Mouse (Mus musculus) left cerebral cortex, postnatal 14 days (tissue): ENCODE results near the gene Lzts2. TPM values are rescaled to one million over a fixed set of nuclear protein-coding genes. Genes with fewer than 3 reads are reported as not detected.

Experiments
- DNase-seq, 2 experiments: peaks; one replicate each; pipeline ENCODE4 v3.0.0; 2021 to 2022; ENCODE audit warnings: low spot score in 2 of 2, mixed read lengths in 1 of 2
- intact Hi-C: fragments of 180-260 bp; cut with DNase I; formaldehyde crosslinking; loops from one replicate; pipeline ENCODE4 v1.15.1; 2025
- total RNA-seq, 2 experiments: library from RNA; stranded (reverse); gene quantifications; 2 replicates each; pipeline ENCODE4 v1.2.3; 2021

The Lzts2 gene
- total RNA-seq, 2 experiments from 2014 or later, result 28.9 to 31.6 TPM

GRCm38 (mm10) chr19:45045651-45046050 lies 31.4 kb downstream of the Lzts2 start, which contains the start of gene Pdzd7:
TSS of gene Pdzd7 (minus strand) at chr19:45045717.
- intact Hi-C loops, result no loop called here
- DNase-seq, result no peak

- intact Hi-C loops, result loop anchor here (1.0 kb wide), 1 partner anchor 29 kb away; no protein-coding TSS in a partner anchor
- peak; percentile 87 to 93 for DNase-seq
Observed at GRCm38 (mm10) chr19:45046523-45047321, 32.5 kb downstream of the Lzts2 start.

GRCm38 (mm10) chr19:45047417-45047934 lies 33.3 kb downstream of the Lzts2 start, which contains the start of gene Sfxn3:
TSS of gene Sfxn3 (plus strand) at chr19:45047503.
- peak; percentile 93 to 96 for DNase-seq
- intact Hi-C loops, result loop anchor here (1.0 kb wide), 1 partner anchor 30 kb away; no protein-coding TSS in a partner anchor

- peak; percentile 78 to 95 for DNase-seq
- intact Hi-C loops, result loop anchor here (1.0 kb wide), 1 partner anchor 31 kb away; no protein-coding TSS in a partner anchor
Observed at GRCm38 (mm10) chr19:45047935-45048643, 33.9 kb downstream of the Lzts2 start.

GRCm38 (mm10) chr19:45048644-45049365 lies 34.6 kb downstream of the Lzts2 start:
- intact Hi-C loops, result no loop called here
- DNase-seq, result no peak

GRCm38 (mm10) chr19:45049523-45049922 lies 35.3 kb downstream of the Lzts2 start:
- intact Hi-C loops, result no loop called here
- DNase-seq, result no peak

- DNase-seq, result no peak
- intact Hi-C loops, result no loop called here
Observed at GRCm38 (mm10) chr19:45053451-45053850, 39.2 kb downstream of the Lzts2 start.

- DNase-seq, result peak in 1 of 2 experiments; percentile 70
- intact Hi-C loops, result no loop called here
Observed at GRCm38 (mm10) chr19:45054892-45055690, 40.9 kb downstream of the Lzts2 start.

- peak in 1 of 2 experiments; percentile 78 for DNase-seq
- intact Hi-C loops, result no loop called here
Observed at GRCm38 (mm10) chr19:45056364-45056763, 42.1 kb downstream of the Lzts2 start.

- intact Hi-C loops, result no loop called here
- DNase-seq, result no peak
Observed at GRCm38 (mm10) chr19:45056908-45057698, 42.9 kb downstream of the Lzts2 start.

- no peak for DNase-seq
- intact Hi-C loops, result no loop called here
Observed at GRCm38 (mm10) chr19:45057724-45058112, 43.5 kb downstream of the Lzts2 start.

GRCm38 (mm10) chr19:45058113-45058839 lies 44.1 kb downstream of the Lzts2 start:
- intact Hi-C loops, result no loop called here
- DNase-seq, result peak; percentile 90 to 95

GRCm38 (mm10) chr19:45058841-45059240 lies 44.6 kb downstream of the Lzts2 start:
- DNase-seq, result no peak
- intact Hi-C loops, result no loop called here

- intact Hi-C loops, result no loop called here
- no peak for DNase-seq
Observed at GRCm38 (mm10) chr19:45063565-45064292, 49.5 kb downstream of the Lzts2 start.

GRCm38 (mm10) chr19:45065226-45065625 lies 51.0 kb downstream of the Lzts2 start:
- no peak for DNase-seq
- intact Hi-C loops, result no loop called here

- no peak for DNase-seq
- intact Hi-C loops, result no loop called here
Observed at GRCm38 (mm10) chr19:45067170-45067569, 53.0 kb downstream of the Lzts2 start.
